In genomic region chr13:88810097-88810496, GRCm38 (mm10) we compare ENCODE assay signal across 33 mouse cellular contexts. TPM values are rescaled to one million over a fixed set of nuclear protein-coding genes. Genes with fewer than 3 reads are reported as not detected.
A peak's percentile ranks its signal among the peaks of the same experiment; 100 is the strongest.
DNase-seq lines count a peak whose midpoint lies in the region; ATAC-seq and TF ChIP-seq lines count a peak whose summit lies in the region.
"Had no signal": no experiment of that assay in that cellular context is flagged by ENCODE, and none has a peak within 500 bp of the region (broad histone marks: within the 10 kb centered on the region; RNA-seq: fewer than 3 reads in every experiment).

No protein-coding gene starts in this region.

- no peak for TF ChIP-seq RAD21 in CH12.LX (IDR thresholded peaks at IDR 0.05; ENCODE audit: low read depth, low read length)

- DNase-seq in 3T3-L1 (ENCODE audit: low read depth, low spot score): peak; percentile 68
- DNase-seq in CH12.LX (ENCODE audit: extremely low read depth): peak; percentile 79
- peak; percentile 30 for DNase-seq in NIH3T3 (ENCODE audit: low read depth)
- DNase-seq in kidney, adult 11 months: no peak
- DNase-seq in left cerebral cortex, adult 11 months (ENCODE audit: low spot score): no peak
- DNase-seq in forebrain, embryonic 14.5 days (ENCODE audit: low spot score): no peak
- no peak for DNase-seq in kidney, postnatal 4 days
- DNase-seq: adrenal gland, adult 8-10 months; adrenal gland, postnatal 36 days; cerebellum, adult 18-20 months; cerebellum, adult 9-10 months; cerebellum, postnatal 14 days; embryo, embryonic 11 days; forebrain, postnatal 0 days; gastrocnemius, adult 2 months; gastrocnemius, postnatal 14 days; heart, adult 18-20 months; heart, postnatal 10 days; heart, postnatal 36 days; kidney, adult 18-20 months had no signal

- H3K36me3 ChIP-seq in CH12.LX (replicated peaks in 1 of 2; ENCODE audit: control insufficient read depth in 1 of 2, insufficient read depth in 1 of 2, low read length in 1 of 2): no peaks in the 10 kb centered on the region
- no peaks in the 10 kb centered on the region for H3K36me3 ChIP-seq in forebrain, embryonic 14.5 days (ENCODE audit: control insufficient read depth, insufficient read depth, low read length)
- H3K36me3 ChIP-seq: embryonic facial prominence, embryonic 10.5 days; embryonic facial prominence, embryonic 13.5 days; forebrain, embryonic 12.5 days; heart, embryonic 12.5 days; heart, embryonic 15.5 days; hindbrain, embryonic 10.5 days; hindbrain, embryonic 13.5 days; intestine, embryonic 15.5 days had no signal

- no peak overlapping the region for H3K4me3 ChIP-seq in CH12.LX (replicated peaks in 1 of 3; ENCODE audit: low read depth in 2 of 3, low read length in 2 of 3, poor library complexity in 1 of 3)
- no peak overlapping the region for H3K4me3 ChIP-seq in forebrain, embryonic 14.5 days (ENCODE audit: low read depth, low read length)
- H3K4me3 ChIP-seq: embryonic facial prominence, embryonic 10.5 days; embryonic facial prominence, embryonic 13.5 days; erythroblast, embryonic 14.5 days; forebrain, embryonic 12.5 days; gastrocnemius, adult 2 months; heart, embryonic 12.5 days; heart, embryonic 15.5 days; hindbrain, embryonic 10.5 days; hindbrain, embryonic 13.5 days; intestine, embryonic 15.5 days had no signal

- no peak overlapping the region for H3K27ac ChIP-seq in CH12.LX (ENCODE audit: insufficient read depth, low read depth)
- no peak overlapping the region for H3K27ac ChIP-seq in forebrain, embryonic 14.5 days (ENCODE audit: low read depth, low read length)
- H3K27ac ChIP-seq: embryonic facial prominence, embryonic 10.5 days; embryonic facial prominence, embryonic 13.5 days; forebrain, embryonic 12.5 days; gastrocnemius, adult 2 months; heart, embryonic 15.5 days; hindbrain, embryonic 10.5 days; hindbrain, embryonic 13.5 days; intestine, embryonic 15.5 days had no signal

- H3K4me2 ChIP-seq in CH12.LX (ENCODE audit: insufficient read depth, low read depth, poor library complexity, severe bottlenecking): no peak overlapping the region
- no peak overlapping the region for H3K4me2 ChIP-seq in forebrain, embryonic 14.5 days (ENCODE audit: low read length)
- H3K4me2 ChIP-seq: embryonic facial prominence, embryonic 13.5 days; forebrain, embryonic 12.5 days; heart, embryonic 12.5 days; heart, embryonic 15.5 days; hindbrain, embryonic 13.5 days; intestine, embryonic 15.5 days had no signal

- no peak for TF ChIP-seq POLR2A in CH12.LX (IDR thresholded peaks at IDR 0.05; ENCODE audit: low read depth, low read length)

- no peaks in the 10 kb centered on the region for H3K79me2 ChIP-seq in CH12.LX (replicated peaks; ENCODE audit: control insufficient read depth, extremely low read depth, insufficient read depth, poor library complexity, severe bottlenecking)

- WGBS in forebrain, embryonic 14.5 days: 93% methylated on average over 1 of the region's 1 CpGs

- peaks cover 0 to 15% of the 10 kb centered on the region in 2 experiments; a peak in 2 of 4 replicates for H3K4me1 ChIP-seq in CH12.LX (ENCODE audit: control insufficient read depth in 1 of 2, insufficient read depth in 2 of 2)
- H3K4me1 ChIP-seq in forebrain, embryonic 14.5 days (ENCODE audit: control insufficient read depth, insufficient read depth, low read length): no peaks in the 10 kb centered on the region
- H3K4me1 ChIP-seq: embryonic facial prominence, embryonic 10.5 days; embryonic facial prominence, embryonic 13.5 days; forebrain, embryonic 12.5 days; heart, embryonic 12.5 days; heart, embryonic 15.5 days; hindbrain, embryonic 10.5 days; hindbrain, embryonic 13.5 days; intestine, embryonic 15.5 days had no signal

- no peaks in the 10 kb centered on the region for H3K27me3 ChIP-seq in CH12.LX (replicated peaks)
- H3K27me3 ChIP-seq in forebrain, embryonic 14.5 days (replicated peaks; ENCODE audit: control insufficient read depth, insufficient read depth, low read length): no peaks in the 10 kb centered on the region
- H3K27me3 ChIP-seq: embryonic facial prominence, embryonic 13.5 days; forebrain, embryonic 12.5 days; heart, embryonic 12.5 days; heart, embryonic 15.5 days; hindbrain, embryonic 13.5 days; intestine, embryonic 15.5 days had no signal

- 0 out of 2 replicates have a peak, but pooled peaks have one; percentile 8 for TF ChIP-seq EP300 in CH12.LX (IDR thresholded peaks at IDR 0.05; ENCODE audit: low read length)

- dilution Hi-C loops in CH12.LX (cut with MboI; ENCODE audit: extremely low pct_ligation_motif_present, extremely low pct_unique_long_range_greater_than_20kb, low sequenced_read_pairs): no loop called here

- ATAC-seq in megakaryocyte, adult 5-6 weeks (ENCODE audit: poor library complexity, severe bottlenecking): peak; percentile 68
- no peak for ATAC-seq in forebrain, embryonic 14.5 days
- ATAC-seq: activated CD4-positive, CD25-positive, alpha-beta regulatory T cell, adult 4 months; CD4-positive, CD25-positive, alpha-beta regulatory T cell, adult 4 months; forebrain, postnatal 0 days; hindbrain, embryonic 16.5 days; intestine, embryonic 15.5 days had no signal

- H3K9ac ChIP-seq in CH12.LX (ENCODE audit: insufficient read depth, low read depth): no peak overlapping the region
- H3K9ac ChIP-seq in forebrain, embryonic 14.5 days (ENCODE audit: low read length): no peak overlapping the region
- H3K9ac ChIP-seq: embryonic facial prominence, embryonic 13.5 days; forebrain, embryonic 12.5 days; forebrain, postnatal 0 days; heart, embryonic 12.5 days; heart, embryonic 15.5 days; hindbrain, embryonic 13.5 days; intestine, embryonic 15.5 days had no signal

- in situ Hi-C loops in CH12.LX (cut with MboI; ENCODE audit: low pct_ligation_motif_present, low pct_unique_long_range_greater_than_20kb, low sequenced_read_pairs): no loop called here

- no peaks in the 10 kb centered on the region for H3K9me3 ChIP-seq in CH12.LX (replicated peaks; ENCODE audit: low read length)
- H3K9me3 ChIP-seq in forebrain, embryonic 14.5 days (replicated peaks; ENCODE audit: control insufficient read depth, low read length): no peaks in the 10 kb centered on the region
- H3K9me3 ChIP-seq: embryonic facial prominence, embryonic 10.5 days; embryonic facial prominence, embryonic 13.5 days; forebrain, embryonic 12.5 days; heart, embryonic 12.5 days; heart, embryonic 15.5 days; hindbrain, embryonic 10.5 days; hindbrain, embryonic 13.5 days; intestine, embryonic 15.5 days had no signal

- TF ChIP-seq CTCF in CH12.LX (conservative IDR thresholded peaks at IDR 0.05 in 1 of 2, IDR thresholded peaks at IDR 0.05 in 1 of 2; ENCODE audit: low read depth in 2 of 2, low read length in 2 of 2): no peak

TF ChIP-seq in CH12.LX, 34 proteins besides CTCF, POLR2A, EP300 and RAD21:
- TF ChIP-seq JUN (IDR thresholded peaks at IDR 0.05; ENCODE audit: insufficient read depth, low read depth, low read length) (no peak), ETS1 (conservative IDR thresholded peaks at IDR 0.05; ENCODE audit: low read depth, low read length) (peak; percentile 45; the same call in 1 of the 2 replicates)

RNA-seq across cellular contexts. Expression of gene Edil3, which starts 11.2 kb away (rescaled TPM):
- total RNA-seq in CH12.LX (2012; rRNA removed) (not detected in 2 replicates), CH12.LX (2014; rRNA removed) (not detected in 2 replicates)
- polyA plus RNA-seq in CH12.LX (2012; ENCODE audit: insufficient read length, low read depth): not detected in 2 replicates
- 0.09 and 0.13 TPM in 2 replicates for total RNA-seq in megakaryocyte, adult 5-6 weeks (2015)
- total RNA-seq in megakaryocyte, adult 5-6 weeks (2017): 0.26 TPM in 1 of 2 replicates, not detected in the other
- 38.5 and 52.2 TPM in 2 replicates for polyA plus RNA-seq in forebrain, embryonic 14.5 days (2014; fragmentation: Nextera tagmentation; extraction: Ambion mirVana)
- polyA plus RNA-seq: erythroblast, embryonic 14.5 days had no signal

Comparison
In these comparisons a context has a peak if more than half of its experiments do, and no peak if none do; other contexts are left out.
1. DNase-seq: peak in 3T3-L1 (single experiment), CH12.LX (single experiment) and NIH3T3 (single experiment); none in kidney, adult 11 months (single experiment), left cerebral cortex, adult 11 months (single experiment), forebrain, embryonic 14.5 days (single experiment) and kidney, postnatal 4 days (0 of 2).